ENCODE assay signal across 8 mouse cellular contexts in genomic region chr11:32349284-32349953, GRCm38 (mm10). TPM values are rescaled to one million over a fixed set of nuclear protein-coding genes. Genes with fewer than 3 reads are reported as not detected.
DNase-seq lines count a peak whose midpoint lies in the region; ATAC-seq and TF ChIP-seq lines count a peak whose summit lies in the region.

No protein-coding gene starts in this region.

- no peak for DNase-seq in embryonic facial prominence, embryonic 10.5 days (ENCODE audit: low spot score)
- DNase-seq in lung, postnatal 14 days, result peak; percentile 32
- no peak for DNase-seq in stomach, postnatal 0 days (ENCODE audit: low spot score)
- no peak for DNase-seq in layer of hippocampus, adult 11-12 months (ENCODE audit: low spot score)
- DNase-seq in left cerebral cortex, adult 2 months (ENCODE audit: extremely low spot score in 1 of 2, low spot score in 2 of 2), result no peak
- DNase-seq in thymus, postnatal 14 days, result no peak

- H3K79me3 ChIP-seq in C2C12 (ENCODE audit: low read depth), result peaks cover 62% of the 10 kb centered on the region

- intact Hi-C loops in left cerebral cortex, adult 2 months (cut with DNase I), result loop anchor here (10.0 kb wide), 1 partner anchor 355 kb away; no protein-coding TSS in a partner anchor

- H3K4me2 ChIP-seq in hindbrain, embryonic 12.5 days (replicated peaks), result peak overlapping the region; percentile 85
- H3K4me2 ChIP-seq in stomach, postnatal 0 days (replicated peaks; ENCODE audit: low read depth), result peak overlapping the region; percentile 88

- H3K79me2 ChIP-seq in C2C12 (ENCODE audit: control insufficient read depth, insufficient read depth), result peaks cover 69% of the 10 kb centered on the region

- no peak for TF ChIP-seq CTCF in C2C12 (IDR thresholded peaks at IDR 0.05; ENCODE audit: control insufficient read depth, insufficient read depth, insufficient read length)
- no peak for TF ChIP-seq CTCF in stomach, postnatal 0 days (IDR thresholded peaks at IDR 0.05; ENCODE audit: low read depth)
- no peak for TF ChIP-seq CTCF in left cerebral cortex, adult 2 months (IDR thresholded peaks at IDR 0.05)

- peak overlapping the region; percentile 9 for H3ac ChIP-seq in C2C12 (ENCODE audit: control insufficient read depth, insufficient read length, low read depth)

- peaks cover 38% of the 10 kb centered on the region for H3K4me1 ChIP-seq in embryonic facial prominence, embryonic 10.5 days
- H3K4me1 ChIP-seq in hindbrain, embryonic 12.5 days, result peaks cover 26% of the 10 kb centered on the region
- peaks cover 6% of the 10 kb centered on the region for H3K4me1 ChIP-seq in stomach, postnatal 0 days (replicated peaks; ENCODE audit: control insufficient read depth, insufficient read depth)

- no peaks in the 10 kb centered on the region for H3K9me3 ChIP-seq in embryonic facial prominence, embryonic 10.5 days
- no peaks in the 10 kb centered on the region for H3K9me3 ChIP-seq in hindbrain, embryonic 12.5 days (replicated peaks)
- no peaks in the 10 kb centered on the region for H3K9me3 ChIP-seq in stomach, postnatal 0 days (ENCODE audit: control insufficient read depth, low read length)

- no peak overlapping the region for H3K4me3 ChIP-seq in C2C12 (ENCODE audit: insufficient read depth, poor library complexity, severe bottlenecking)
- peak overlapping the region; percentile 95 for H3K4me3 ChIP-seq in embryonic facial prominence, embryonic 10.5 days
- peak overlapping the region; percentile 73 for H3K4me3 ChIP-seq in hindbrain, embryonic 12.5 days
- peak overlapping the region; percentile 86; the same call in 1 of the 2 replicates for H3K4me3 ChIP-seq in stomach, postnatal 0 days (ENCODE audit: low read depth, low read length)
- no peak overlapping the region for H3K4me3 ChIP-seq in left cerebral cortex, adult 2 months

- H3K27me3 ChIP-seq in C2C12 (ENCODE audit: control insufficient read depth, insufficient read depth, insufficient read length), result no peaks in the 10 kb centered on the region
- 0 out of 2 replicates have a peak, but pooled peaks cover 9% of the 10 kb centered on the region for H3K27me3 ChIP-seq in embryonic facial prominence, embryonic 10.5 days (replicated peaks; ENCODE audit: low read depth, poor library complexity, severe bottlenecking)
- no peaks in the 10 kb centered on the region for H3K27me3 ChIP-seq in hindbrain, embryonic 12.5 days
- no peaks in the 10 kb centered on the region for H3K27me3 ChIP-seq in stomach, postnatal 0 days (ENCODE audit: control insufficient read depth, insufficient read depth, low read length)

- no peak for TF ChIP-seq EP300 in stomach, postnatal 0 days (optimal IDR thresholded peaks at IDR 0.05)

- 77% methylated on average over 13 of the region's 13 CpGs for WGBS in embryonic facial prominence, embryonic 10.5 days
- WGBS in hindbrain, embryonic 12.5 days, result 67% methylated on average over 13 of the region's 13 CpGs
- 49% methylated on average over 13 of the region's 13 CpGs for WGBS in stomach, postnatal 0 days

- ATAC-seq in hindbrain, embryonic 12.5 days (ENCODE audit: low FRiP score), result no peak
- no peak for ATAC-seq in stomach, postnatal 0 days (ENCODE audit: low FRiP score, low TSS enrichment)

- peak overlapping the region; percentile 95 for H3K9ac ChIP-seq in hindbrain, embryonic 12.5 days
- 0 out of 2 replicates have a peak overlapping the region, but pooled peaks have one; percentile 35 for H3K9ac ChIP-seq in stomach, postnatal 0 days (ENCODE audit: low read length)

- H3K36me3 ChIP-seq in C2C12 (ENCODE audit: control insufficient read depth, insufficient read depth), result peaks cover 39% of the 10 kb centered on the region
- peaks cover 49% of the 10 kb centered on the region for H3K36me3 ChIP-seq in embryonic facial prominence, embryonic 10.5 days (replicated peaks)
- H3K36me3 ChIP-seq in hindbrain, embryonic 12.5 days, result peaks cover 28% of the 10 kb centered on the region
- H3K36me3 ChIP-seq in stomach, postnatal 0 days (ENCODE audit: control insufficient read depth, insufficient read depth, low read length), result peaks cover 6% of the 10 kb centered on the region; the same call in 1 of the 2 replicates

- peak overlapping the region; percentile 99 for H3K27ac ChIP-seq in embryonic facial prominence, embryonic 10.5 days (replicated peaks)
- H3K27ac ChIP-seq in hindbrain, embryonic 12.5 days, result peak overlapping the region; percentile 45; the same call in 1 of the 2 replicates
- peak overlapping the region; percentile 80 for H3K27ac ChIP-seq in stomach, postnatal 0 days (replicated peaks)
- H3K27ac ChIP-seq in left cerebral cortex, adult 2 months, result no peak overlapping the region; the same call in none of the 2 replicates

TF ChIP-seq in C2C12, 6 proteins besides CTCF, POLR2A, EP300 and RAD21:
- no peak for TF ChIP-seq CEBPB (IDR thresholded peaks at IDR 0.05; ENCODE audit: low read depth)
- peak; percentile 49 for TF ChIP-seq USF1 (IDR thresholded peaks at IDR 0.05; ENCODE audit: low read depth)

RNA-seq across cellular contexts. Expression of gene Sh3pxd2b, which starts 1.8 kb away (rescaled TPM):
- polyA plus RNA-seq in C2C12 (2012; fragmentation: generic; extraction: Trizol), result 21.7 TPM
- 28.3 and 29.6 TPM in 2 replicates for polyA plus RNA-seq in embryonic facial prominence, embryonic 10.5 days (2016; fragmentation: Nextera tagmentation; extraction: Ambion mirVana)
- polyA plus RNA-seq in hindbrain, embryonic 12.5 days (2016; fragmentation: Nextera tagmentation; extraction: Ambion mirVana), result 29.5 and 31.7 TPM in 2 replicates
- polyA plus RNA-seq in stomach, postnatal 0 days (2015; fragmentation: Nextera tagmentation; extraction: Ambion mirVana), result 4.8 and 5.0 TPM in 2 replicates
- total RNA-seq in left cerebral cortex, adult 2 months (2021), result 10 to 100 TPM; 11.4 to 16.4 TPM

RNA-seq across cellular contexts. Expression of gene Hbq1a, which starts 49.5 kb away (rescaled TPM):
- polyA plus RNA-seq in C2C12 (2012; fragmentation: generic; extraction: Trizol), result 0.11 TPM
- polyA plus RNA-seq in embryonic facial prominence, embryonic 10.5 days (2016; fragmentation: Nextera tagmentation; extraction: Ambion mirVana), result not detected in 2 replicates
- 0.72 TPM in 1 of 2 replicates, not detected in the other for polyA plus RNA-seq in hindbrain, embryonic 12.5 days (2016; fragmentation: Nextera tagmentation; extraction: Ambion mirVana)
- polyA plus RNA-seq in stomach, postnatal 0 days (2015; fragmentation: Nextera tagmentation; extraction: Ambion mirVana), result not detected in 2 replicates
- 1 to 10 TPM; 1.7 TPM for total RNA-seq in left cerebral cortex, adult 2 months (2021)

RNA-seq across cellular contexts. Expression of gene Hba-a2, which starts 53.1 kb away (rescaled TPM):
- polyA plus RNA-seq in C2C12 (2012; fragmentation: generic; extraction: Trizol), result not detected
- 3,087 and 3,755 TPM in 2 replicates for polyA plus RNA-seq in embryonic facial prominence, embryonic 10.5 days (2016; fragmentation: Nextera tagmentation; extraction: Ambion mirVana)
- polyA plus RNA-seq in hindbrain, embryonic 12.5 days (2016; fragmentation: Nextera tagmentation; extraction: Ambion mirVana), result 6,460 and 7,804 TPM in 2 replicates
- polyA plus RNA-seq in stomach, postnatal 0 days (2015; fragmentation: Nextera tagmentation; extraction: Ambion mirVana), result 728 and 926 TPM in 2 replicates
- 100 to 1,000 TPM; 271 to 300 TPM for total RNA-seq in left cerebral cortex, adult 2 months (2021)

Comparison
In these comparisons a context has a peak if more than half of its experiments do, and no peak if none do; other contexts are left out.
1. H3K4me3 ChIP-seq: peak in embryonic facial prominence, embryonic 10.5 days (single experiment), hindbrain, embryonic 12.5 days (single experiment) and stomach, postnatal 0 days (single experiment); none in C2C12 (single experiment) and left cerebral cortex, adult 2 months (single experiment).
2. RNA of gene Hba-a2, which starts 53.1 kb away (polyA plus RNA-seq): 6,460 to 7,804 TPM in hindbrain, embryonic 12.5 days, 3,087 to 3,755 TPM in embryonic facial prominence, embryonic 10.5 days and 728 to 926 TPM in stomach, postnatal 0 days; not detected in C2C12 (single experiment); every median in the first group is over 100 times any median in the second.